Mouse (Mus musculus): Measurements from ENCODE around the gene Efcab5. TPM values are rescaled to one million over a fixed set of nuclear protein-coding genes. Genes with fewer than 3 reads are reported as not detected.

Efcab5 gene
- total RNA-seq, 1 experiment, result 0.27 TPM

DNA sequence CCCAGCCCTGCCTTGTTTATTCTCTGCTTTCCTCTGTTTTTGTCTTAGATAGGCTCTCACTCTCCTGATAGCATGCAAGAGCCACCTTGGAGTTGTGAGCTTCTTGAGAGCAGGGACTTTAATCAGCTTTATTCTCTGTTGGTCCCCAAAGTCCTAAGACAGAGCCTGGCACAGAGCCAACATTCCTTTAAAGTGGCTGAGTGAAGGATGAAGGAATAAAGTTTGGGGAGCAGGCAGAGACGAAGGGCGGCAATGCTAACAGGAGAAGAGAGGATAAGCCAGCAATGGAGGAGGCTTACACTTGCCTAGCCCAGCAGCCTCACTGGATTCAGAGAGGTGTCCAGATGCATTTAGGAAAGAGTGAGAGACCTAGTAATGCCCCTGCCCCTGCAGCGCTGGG, 92.2 kb downstream of the Efcab5 start:
- Histone ChIP-seq H3K4me3 (ENCODE audit: insufficient read depth in 1 of 2, low read depth in 1 of 2, low read length in 2 of 2, poor library complexity in 1 of 2, severe bottlenecking in 1 of 2) (no peak overlapping the region), H3K27ac (ENCODE audit: insufficient read depth, low read depth, low read length, poor library complexity, severe bottlenecking) (no peak overlapping the region), H3K36me3 (ENCODE audit: control insufficient read depth, insufficient read depth, low read length, poor library complexity, severe bottlenecking) (no peaks in the 10 kb centered on the region), H3K9ac (ENCODE audit: insufficient read depth, low read depth, low read length, poor library complexity, severe bottlenecking) (no peak overlapping the region), H3K9me3 (ENCODE audit: control insufficient read depth, insufficient read depth, low read depth, low read length) (no peaks in the 10 kb centered on the region), H3K4me1 (ENCODE audit: control insufficient read depth in 2 of 2, insufficient read depth in 2 of 2, low read length in 2 of 2, poor library complexity in 1 of 2) (peaks cover 0 to 4% of the 10 kb centered on the region in 2 experiments; a peak in 1 of 4 replicates)
- TF ChIP-seq MAFK (IDR thresholded peaks at IDR 0.05; ENCODE audit: insufficient read depth, low read depth, low read length), result no peak
- no peak for TF ChIP-seq CHD2 (IDR thresholded peaks at IDR 0.05; ENCODE audit: low read depth, low read length)
- no peak for TF ChIP-seq ZNF384 (IDR thresholded peaks at IDR 0.05; ENCODE audit: low read depth, low read length)
- TF ChIP-seq HCFC1 (IDR thresholded peaks at IDR 0.05; ENCODE audit: borderline replicate concordance, insufficient read depth, low read length), result no peak
- no peak for TF ChIP-seq ZC3H11A (IDR thresholded peaks at IDR 0.05; ENCODE audit: borderline replicate concordance, low read depth, low read length)
- in situ Hi-C loops (cut with MboI; ENCODE audit: low sequenced_read_pairs in 2 of 2, unreplicated experiment in 2 of 2), result no loop called here
- no peak for DNase-seq (ENCODE audit: low read depth, low spot score)

DNA sequence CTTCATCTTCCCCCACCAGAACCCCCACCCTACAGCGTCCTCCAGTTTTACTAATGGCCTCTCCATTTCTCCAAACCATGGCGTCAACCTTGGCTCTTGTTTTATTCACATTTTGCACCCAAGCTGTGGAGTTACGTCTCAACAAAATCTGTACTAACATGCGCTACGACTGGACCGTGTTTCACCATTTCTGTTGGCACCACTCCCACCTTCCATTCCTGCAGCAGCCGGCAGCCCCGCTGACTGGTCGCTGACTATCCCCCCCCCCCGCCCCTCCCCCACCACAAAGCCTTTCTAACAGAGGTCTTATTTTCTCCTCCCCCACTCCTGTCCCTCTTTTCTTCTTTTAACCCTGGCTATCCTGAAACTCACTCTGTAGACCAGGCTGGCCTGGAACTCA, 93.6 kb downstream of the Efcab5 start:
- no peak for TF ChIP-seq MAFK (IDR thresholded peaks at IDR 0.05; ENCODE audit: insufficient read depth, low read depth, low read length)
- TF ChIP-seq CHD2 (IDR thresholded peaks at IDR 0.05; ENCODE audit: low read depth, low read length), result no peak
- TF ChIP-seq ZC3H11A (IDR thresholded peaks at IDR 0.05; ENCODE audit: borderline replicate concordance, low read depth, low read length), result no peak
- no peak for TF ChIP-seq HCFC1 (IDR thresholded peaks at IDR 0.05; ENCODE audit: borderline replicate concordance, insufficient read depth, low read length)
- TF ChIP-seq ZNF384 (IDR thresholded peaks at IDR 0.05; ENCODE audit: low read depth, low read length), result no peak
- H3K27ac ChIP-seq (ENCODE audit: insufficient read depth, low read depth, low read length, poor library complexity, severe bottlenecking), result no peak overlapping the region
- no peak overlapping the region for H3K4me3 ChIP-seq (ENCODE audit: insufficient read depth in 1 of 2, low read depth in 1 of 2, low read length in 2 of 2, poor library complexity in 1 of 2, severe bottlenecking in 1 of 2)
- in situ Hi-C loops (cut with MboI; ENCODE audit: low sequenced_read_pairs in 2 of 2, unreplicated experiment in 2 of 2), result no loop called here
- no peaks in the 10 kb centered on the region for H3K36me3 ChIP-seq (ENCODE audit: control insufficient read depth, insufficient read depth, low read length, poor library complexity, severe bottlenecking)
- DNase-seq (ENCODE audit: low read depth, low spot score), result no peak
- peaks cover 0 to 2% of the 10 kb centered on the region in 2 experiments; a peak in 1 of 4 replicates for H3K4me1 ChIP-seq (ENCODE audit: control insufficient read depth in 2 of 2, insufficient read depth in 2 of 2, low read length in 2 of 2, poor library complexity in 1 of 2)
- no peak overlapping the region for H3K9ac ChIP-seq (ENCODE audit: insufficient read depth, low read depth, low read length, poor library complexity, severe bottlenecking)
- no peaks in the 10 kb centered on the region for H3K9me3 ChIP-seq (ENCODE audit: control insufficient read depth, insufficient read depth, low read depth, low read length)

DNA sequence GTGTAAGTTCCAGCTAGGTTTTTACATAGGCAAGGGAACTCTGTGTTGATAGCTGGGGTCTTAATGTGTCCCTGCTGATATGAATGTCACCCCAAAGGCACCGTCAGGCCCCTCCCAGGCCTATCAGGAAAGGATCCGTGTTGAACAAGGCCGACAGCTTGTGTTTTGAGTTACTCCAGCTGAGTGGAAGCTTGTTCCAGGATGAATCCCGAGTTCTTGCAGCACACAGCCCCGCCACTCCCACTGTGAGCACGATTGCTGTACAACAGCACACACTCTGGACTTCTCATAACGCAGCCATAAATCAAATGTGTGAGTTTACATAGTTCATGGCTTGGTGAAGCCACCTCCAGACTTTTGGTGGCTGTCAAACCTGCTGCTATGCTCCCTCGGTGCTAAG, 94.6 kb downstream of the Efcab5 start:
- TF ChIP-seq ZC3H11A (IDR thresholded peaks at IDR 0.05; ENCODE audit: borderline replicate concordance, low read depth, low read length) (no peak), HCFC1 (IDR thresholded peaks at IDR 0.05; ENCODE audit: borderline replicate concordance, insufficient read depth, low read length) (no peak), CHD2 (IDR thresholded peaks at IDR 0.05; ENCODE audit: low read depth, low read length) (no peak), MAFK (IDR thresholded peaks at IDR 0.05; ENCODE audit: insufficient read depth, low read depth, low read length) (no peak), ZNF384 (IDR thresholded peaks at IDR 0.05; ENCODE audit: low read depth, low read length) (no peak)
- Histone ChIP-seq H3K9me3 (ENCODE audit: control insufficient read depth, insufficient read depth, low read depth, low read length) (no peaks in the 10 kb centered on the region), H3K4me1 (ENCODE audit: control insufficient read depth in 2 of 2, insufficient read depth in 2 of 2, low read length in 2 of 2, poor library complexity in 1 of 2) (peaks cover 0 to 2% of the 10 kb centered on the region in 2 experiments; a peak in 1 of 4 replicates), H3K4me3 (ENCODE audit: insufficient read depth in 1 of 2, low read depth in 1 of 2, low read length in 2 of 2, poor library complexity in 1 of 2, severe bottlenecking in 1 of 2) (no peak overlapping the region), H3K36me3 (ENCODE audit: control insufficient read depth, insufficient read depth, low read length, poor library complexity, severe bottlenecking) (no peaks in the 10 kb centered on the region), H3K27ac (ENCODE audit: insufficient read depth, low read depth, low read length, poor library complexity, severe bottlenecking) (no peak overlapping the region), H3K9ac (ENCODE audit: insufficient read depth, low read depth, low read length, poor library complexity, severe bottlenecking) (no peak overlapping the region)
- no peak for DNase-seq (ENCODE audit: low read depth, low spot score)
- in situ Hi-C loops (cut with MboI; ENCODE audit: low sequenced_read_pairs in 2 of 2, unreplicated experiment in 2 of 2), result no loop called here

DNA sequence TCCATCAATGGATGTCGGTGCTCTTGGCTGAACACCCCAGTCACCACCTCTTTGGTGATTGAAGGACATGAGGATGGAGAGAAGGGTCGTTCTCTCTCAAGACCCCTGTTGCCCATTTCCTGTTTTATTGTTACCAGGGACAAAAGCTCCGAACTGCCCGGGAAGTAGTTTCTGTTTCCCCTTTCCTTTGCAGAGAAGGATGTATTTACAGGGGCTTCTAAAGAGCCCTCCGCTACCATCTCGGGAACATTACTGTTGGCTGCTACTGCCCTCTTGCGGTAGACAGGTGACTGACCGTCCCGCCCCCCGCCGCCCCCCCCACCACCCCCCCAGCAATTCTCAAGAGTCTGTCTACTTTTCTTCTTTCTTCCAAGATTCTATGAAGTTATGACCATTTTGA, 95.6 kb downstream of the Efcab5 start:
- H3K4me3 ChIP-seq (ENCODE audit: insufficient read depth in 1 of 2, low read depth in 1 of 2, low read length in 2 of 2, poor library complexity in 1 of 2, severe bottlenecking in 1 of 2), result no peak overlapping the region; a peak in 1 of 4 replicates
- peaks cover 0 to 2% of the 10 kb centered on the region in 2 experiments; a peak in 1 of 4 replicates for H3K4me1 ChIP-seq (ENCODE audit: control insufficient read depth in 2 of 2, insufficient read depth in 2 of 2, low read length in 2 of 2, poor library complexity in 1 of 2)
- no peak overlapping the region for H3K27ac ChIP-seq (ENCODE audit: insufficient read depth, low read depth, low read length, poor library complexity, severe bottlenecking)
- no peak overlapping the region; the same call in 1 of the 2 replicates for H3K9ac ChIP-seq (ENCODE audit: insufficient read depth, low read depth, low read length, poor library complexity, severe bottlenecking)
- H3K9me3 ChIP-seq (ENCODE audit: control insufficient read depth, insufficient read depth, low read depth, low read length), result no peaks in the 10 kb centered on the region
- in situ Hi-C loops (cut with MboI; ENCODE audit: low sequenced_read_pairs in 2 of 2, unreplicated experiment in 2 of 2), result no loop called here
- TF ChIP-seq ZC3H11A (IDR thresholded peaks at IDR 0.05; ENCODE audit: borderline replicate concordance, low read depth, low read length), result no peak
- TF ChIP-seq MAFK (IDR thresholded peaks at IDR 0.05; ENCODE audit: insufficient read depth, low read depth, low read length), result no peak
- no peak for TF ChIP-seq CHD2 (IDR thresholded peaks at IDR 0.05; ENCODE audit: low read depth, low read length)
- TF ChIP-seq ZNF384 (IDR thresholded peaks at IDR 0.05; ENCODE audit: low read depth, low read length), result no peak
- no peak for TF ChIP-seq HCFC1 (IDR thresholded peaks at IDR 0.05; ENCODE audit: borderline replicate concordance, insufficient read depth, low read length)
- DNase-seq (ENCODE audit: low read depth, low spot score), result no peak
- no peaks in the 10 kb centered on the region for H3K36me3 ChIP-seq (ENCODE audit: control insufficient read depth, insufficient read depth, low read length, poor library complexity, severe bottlenecking)

DNA sequence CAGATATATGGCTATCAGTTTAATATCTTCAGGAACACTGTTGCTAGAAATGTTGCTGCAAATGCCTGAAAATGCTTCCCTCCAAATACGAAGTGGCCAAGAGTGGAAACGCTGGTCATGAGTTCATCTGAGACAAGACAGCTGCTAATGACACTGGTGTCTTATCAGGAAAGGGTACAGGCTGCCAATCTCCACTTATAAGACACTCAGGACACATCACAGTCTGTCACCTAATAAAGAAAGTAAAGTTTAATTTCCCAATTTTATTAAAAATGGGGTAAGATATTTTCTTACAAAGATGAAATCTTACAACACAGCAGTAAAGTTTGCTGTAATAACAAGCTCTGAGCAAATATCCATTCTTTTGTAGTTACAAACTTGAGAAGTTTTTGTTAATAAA, 99.6 kb downstream of the Efcab5 start:
- Histone ChIP-seq H3K9me3 (ENCODE audit: control insufficient read depth, insufficient read depth, low read depth, low read length) (no peaks in the 10 kb centered on the region), H3K4me1 (ENCODE audit: control insufficient read depth in 2 of 2, insufficient read depth in 2 of 2, low read length in 2 of 2, poor library complexity in 1 of 2) (0 out of 4 replicates have a peak, but pooled peaks cover 0 to 2% of the 10 kb centered on the region in 2 experiments), H3K36me3 (ENCODE audit: control insufficient read depth, insufficient read depth, low read length, poor library complexity, severe bottlenecking) (no peaks in the 10 kb centered on the region), H3K4me3 (ENCODE audit: insufficient read depth in 1 of 2, low read depth in 1 of 2, low read length in 2 of 2, poor library complexity in 1 of 2, severe bottlenecking in 1 of 2) (no peak overlapping the region), H3K27ac (ENCODE audit: insufficient read depth, low read depth, low read length, poor library complexity, severe bottlenecking) (no peak overlapping the region), H3K9ac (ENCODE audit: insufficient read depth, low read depth, low read length, poor library complexity, severe bottlenecking) (no peak overlapping the region)
- in situ Hi-C loops (cut with MboI; ENCODE audit: low sequenced_read_pairs in 2 of 2, unreplicated experiment in 2 of 2), result no loop called here
- TF ChIP-seq CHD2 (IDR thresholded peaks at IDR 0.05; ENCODE audit: low read depth, low read length) (no peak), ZC3H11A (IDR thresholded peaks at IDR 0.05; ENCODE audit: borderline replicate concordance, low read depth, low read length) (no peak), HCFC1 (IDR thresholded peaks at IDR 0.05; ENCODE audit: borderline replicate concordance, insufficient read depth, low read length) (no peak), ZNF384 (IDR thresholded peaks at IDR 0.05; ENCODE audit: low read depth, low read length) (no peak), MAFK (IDR thresholded peaks at IDR 0.05; ENCODE audit: insufficient read depth, low read depth, low read length) (no peak)
- no peak for DNase-seq (ENCODE audit: low read depth, low spot score)
